Mouse (Mus musculus) cerebellum, adult 11-12 months (tissue): Measurements from ENCODE around the gene Maff.

Experiments
- DNase-seq: peaks from one replicate; pipeline ENCODE4 v3.0.0; 2022

Maff gene

DNA sequence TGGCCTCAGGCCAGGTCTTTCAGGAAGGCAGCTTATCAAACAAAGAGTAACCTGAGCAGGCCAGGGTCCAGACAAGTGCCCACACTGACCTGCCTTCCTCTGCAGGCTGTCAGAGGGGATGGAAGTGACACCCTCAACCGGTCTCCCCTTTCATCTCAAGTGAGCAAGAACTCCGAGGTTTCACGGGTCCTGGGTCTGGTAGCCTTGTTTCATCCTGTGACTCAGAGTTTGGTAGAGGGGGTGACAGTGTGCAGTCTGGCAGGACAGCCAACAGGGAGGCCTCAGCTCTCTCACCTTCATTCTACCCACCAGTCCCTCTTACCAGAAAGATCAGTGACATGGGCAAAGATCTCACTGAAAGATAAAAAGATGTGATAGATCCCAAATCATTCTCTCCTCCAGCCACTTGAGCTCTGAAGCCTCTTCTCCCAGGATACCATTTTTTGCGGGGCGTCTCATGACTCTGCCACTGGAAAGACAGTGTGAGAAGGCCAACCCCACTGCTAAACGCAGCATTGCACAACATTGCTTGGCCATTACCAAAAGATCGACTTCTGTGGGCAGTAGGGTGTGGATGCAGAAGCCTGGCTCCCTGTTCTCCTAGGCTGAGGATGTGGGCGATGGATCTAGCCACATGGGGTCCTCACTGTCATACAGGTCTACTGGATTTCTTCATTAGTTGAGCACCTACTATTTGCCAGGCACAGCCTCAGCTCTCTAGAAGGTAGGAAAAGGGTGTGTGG, at the start of gene Maff:
Maff (plus strand) TSS at position 571 of the 743 bp plus-strand sequence.
- no peak for DNase-seq

DNA sequence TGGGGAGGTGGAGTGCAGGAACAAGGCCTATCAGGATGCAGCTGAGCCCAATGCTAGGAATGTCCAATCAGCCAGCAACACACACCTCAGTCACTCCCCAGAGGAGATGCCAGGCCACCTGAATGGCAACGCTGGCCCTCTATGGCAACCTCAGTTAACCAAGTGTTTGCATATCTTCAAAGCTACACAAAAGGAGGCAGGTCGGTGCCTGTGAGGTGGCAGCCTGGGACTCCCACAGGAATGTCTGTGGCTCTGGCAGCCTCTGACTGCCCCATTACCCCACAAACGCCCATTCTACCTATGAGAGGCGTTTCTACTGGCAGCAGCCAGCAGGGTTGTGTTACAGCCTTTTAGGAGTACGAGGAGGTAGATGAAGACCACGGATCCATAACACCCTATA, 47.9 kb upstream of the Maff start:
- no peak for DNase-seq

GRCm38 (mm10) chr15:79299563-79300155, 46.8 kb upstream of the Maff start:
- no peak for DNase-seq

DNA sequence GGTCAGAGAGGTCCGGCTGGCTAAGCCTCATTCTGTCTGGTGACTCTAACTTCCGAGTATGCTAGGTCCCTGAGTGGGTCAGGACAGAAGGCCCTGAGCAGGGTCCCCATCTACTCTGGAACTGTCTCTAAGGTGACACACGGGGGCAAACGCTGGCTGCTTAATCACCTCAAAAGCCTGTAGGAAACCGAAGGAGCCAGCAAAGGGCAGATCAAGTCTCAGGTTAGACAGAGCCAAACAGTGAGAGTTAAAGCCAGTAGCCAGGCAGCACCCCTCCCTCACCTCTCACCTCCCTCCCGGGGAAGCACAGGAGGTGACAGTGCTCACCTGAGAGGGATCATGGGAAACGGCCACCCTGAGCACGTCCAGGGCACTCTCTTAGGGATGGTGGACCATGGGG, 42.7 kb upstream of the Maff start:
- DNase-seq: no peak

DNA sequence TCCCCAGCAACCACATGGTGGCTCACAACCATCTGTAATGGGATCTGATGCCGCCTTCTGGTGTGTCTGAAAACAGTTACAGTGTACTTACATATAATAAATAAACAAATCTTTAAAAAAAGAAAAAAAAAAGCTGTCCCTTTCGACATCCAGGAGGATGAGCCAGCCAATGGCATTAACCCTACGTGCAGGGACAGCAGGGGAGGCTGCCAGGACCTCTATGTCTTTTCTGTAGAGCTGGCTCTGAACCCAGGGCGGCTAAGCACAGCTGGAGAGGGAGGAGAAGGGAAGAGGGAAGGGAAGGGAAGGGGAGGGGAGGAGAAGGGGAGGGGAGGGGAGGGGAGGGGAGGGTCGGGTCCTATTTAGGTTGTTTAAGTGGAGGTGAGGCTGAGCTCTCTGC, 41.6 kb upstream of the Maff start:
- no peak for DNase-seq

DNA sequence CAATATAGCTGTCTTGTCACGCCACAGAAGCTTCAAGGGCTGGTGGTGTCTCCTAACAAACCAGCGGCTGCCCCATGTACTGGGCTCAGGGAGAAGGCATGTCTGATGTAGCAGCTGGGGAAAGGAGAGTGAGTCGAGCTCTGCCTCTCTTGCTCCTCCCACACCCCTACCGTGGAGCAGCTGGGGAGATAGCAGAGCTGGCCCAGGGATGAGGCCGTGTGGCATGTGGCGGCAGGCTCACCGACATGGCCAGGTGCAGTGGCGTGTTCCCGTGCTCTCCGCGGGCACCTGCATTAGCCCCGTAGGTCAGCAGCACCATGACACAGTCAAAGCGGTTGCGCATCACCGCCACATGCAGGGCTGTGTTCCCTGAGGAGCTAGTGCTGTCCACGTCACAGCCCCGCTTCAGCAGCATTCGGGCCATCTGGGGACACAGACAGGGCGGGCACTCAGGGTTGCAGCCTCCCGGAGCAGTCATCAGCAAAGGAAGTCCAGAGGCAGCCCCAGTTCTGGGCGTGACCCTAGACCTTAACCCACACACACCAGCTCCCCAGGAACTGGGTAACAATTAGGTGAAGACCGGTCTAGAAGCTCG, 40.3 kb upstream of the Maff start:
- DNase-seq: no peak

GRCm38 (mm10) chr15:79307861-79308260, 38.6 kb upstream of the Maff start:
- DNase-seq: no peak

DNA sequence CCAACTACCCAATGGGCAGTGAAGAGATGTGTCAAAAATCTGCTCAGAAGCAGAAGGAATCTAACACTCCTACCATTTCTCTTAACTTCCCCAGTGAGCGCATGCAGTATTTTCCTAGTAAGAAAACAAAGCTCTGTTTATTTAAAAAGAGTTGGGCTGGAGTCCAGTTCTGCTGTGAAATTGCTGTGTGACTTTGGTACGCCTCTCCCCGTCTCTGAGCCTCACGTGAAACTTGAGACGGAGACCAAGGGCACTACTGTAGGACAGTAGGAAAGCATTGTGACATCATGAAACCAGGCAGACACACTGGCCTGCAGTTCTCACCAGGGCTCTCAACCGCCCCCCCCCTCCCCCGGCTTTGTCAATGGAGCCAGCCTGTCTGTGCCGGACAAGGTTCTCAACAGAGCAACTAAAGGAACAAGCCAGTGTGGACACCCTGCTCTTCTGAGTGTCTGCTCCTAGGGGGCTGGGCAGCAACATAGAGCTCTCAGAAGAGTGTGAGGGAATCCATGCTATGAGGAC, 32.5 kb upstream of the Maff start:
- DNase-seq: no peak

GRCm38 (mm10) chr15:79321733-79322190, 24.7 kb upstream of the Maff start:
- DNase-seq: no peak

GRCm38 (mm10) chr15:79322281-79322990, 24.0 kb upstream of the Maff start:
- no peak for DNase-seq

DNA sequence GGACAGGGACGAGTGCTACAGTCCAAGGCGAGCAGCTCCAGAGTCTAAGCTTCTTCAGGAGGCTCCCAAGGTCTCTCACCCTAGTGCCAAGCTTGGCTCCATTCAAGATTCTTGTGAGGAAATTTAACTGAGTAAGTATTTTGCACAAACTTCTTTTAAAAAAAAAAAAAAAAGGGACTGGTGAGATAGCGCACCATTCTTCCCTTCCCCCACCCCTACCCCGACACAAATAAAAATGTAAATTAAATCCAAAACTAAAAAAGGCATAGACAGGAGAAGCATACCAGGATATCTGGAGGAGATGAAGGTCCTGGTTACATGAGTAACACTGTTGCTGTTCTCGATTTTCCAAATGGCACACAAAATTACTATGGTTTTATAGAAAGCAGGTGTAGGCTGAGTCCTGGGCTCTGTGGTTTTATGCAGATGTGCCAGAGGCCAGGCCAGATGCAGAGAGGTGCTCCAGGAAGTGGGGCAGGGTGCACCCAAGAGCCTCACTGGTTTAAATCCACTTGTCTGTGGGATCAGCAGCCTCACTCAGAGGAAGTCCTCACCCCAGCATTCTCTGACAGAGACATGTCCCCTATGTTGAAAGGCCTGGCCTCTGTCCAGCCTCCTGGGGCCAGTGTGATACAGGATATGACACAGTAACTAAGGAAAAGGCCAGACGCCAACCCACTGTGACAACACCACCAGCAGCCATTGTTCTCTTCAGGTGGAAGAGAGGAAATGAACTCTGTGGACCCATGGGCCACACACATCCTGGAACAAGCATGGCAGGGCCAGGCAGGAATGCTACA, 23.2 kb upstream of the Maff start:
- DNase-seq: no peak

GRCm38 (mm10) chr15:79323791-79324155, 22.6 kb upstream of the Maff start:
- DNase-seq: no peak

GRCm38 (mm10) chr15:79324373-79324772, 22.0 kb upstream of the Maff start:
- no peak for DNase-seq

DNA sequence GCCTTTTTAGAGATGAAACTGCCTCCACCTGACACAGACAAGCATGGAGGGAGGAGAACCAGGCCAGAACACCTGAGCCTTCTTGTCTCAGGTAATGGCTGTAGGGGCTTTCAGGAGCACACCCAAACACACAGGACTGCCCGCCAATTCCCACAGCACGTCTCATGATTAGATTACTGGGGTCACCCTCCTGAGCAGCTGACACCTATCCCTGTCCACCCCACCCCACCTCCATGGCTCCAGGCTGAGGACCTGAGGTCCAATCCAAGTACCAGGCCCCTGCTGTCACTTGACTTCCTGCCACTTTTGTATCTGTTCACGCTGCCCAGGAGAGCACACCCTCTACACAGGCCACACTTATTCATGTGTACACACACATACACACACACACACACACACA, 20.7 kb upstream of the Maff start:
- peak; percentile 34 for DNase-seq

- DNase-seq: no peak
These were observed 20.2 kb upstream of the Maff start for GRCm38 (mm10) chr15:79326264-79326663.

- DNase-seq: peak; percentile 65
These were observed 19.2 kb upstream of the Maff start for GRCm38 (mm10) chr15:79326971-79327961.

- peak; percentile 99 for DNase-seq
These were observed 18.1 kb upstream of the Maff start, which contains the start of gene Pla2g6 for GRCm38 (mm10) chr15:79328058-79328938. Pla2g6 (minus strand) TSS chr15:79328390.

GRCm38 (mm10) chr15:79328939-79329275, 17.5 kb upstream of the Maff start:
- peak; percentile 27 for DNase-seq

DNA sequence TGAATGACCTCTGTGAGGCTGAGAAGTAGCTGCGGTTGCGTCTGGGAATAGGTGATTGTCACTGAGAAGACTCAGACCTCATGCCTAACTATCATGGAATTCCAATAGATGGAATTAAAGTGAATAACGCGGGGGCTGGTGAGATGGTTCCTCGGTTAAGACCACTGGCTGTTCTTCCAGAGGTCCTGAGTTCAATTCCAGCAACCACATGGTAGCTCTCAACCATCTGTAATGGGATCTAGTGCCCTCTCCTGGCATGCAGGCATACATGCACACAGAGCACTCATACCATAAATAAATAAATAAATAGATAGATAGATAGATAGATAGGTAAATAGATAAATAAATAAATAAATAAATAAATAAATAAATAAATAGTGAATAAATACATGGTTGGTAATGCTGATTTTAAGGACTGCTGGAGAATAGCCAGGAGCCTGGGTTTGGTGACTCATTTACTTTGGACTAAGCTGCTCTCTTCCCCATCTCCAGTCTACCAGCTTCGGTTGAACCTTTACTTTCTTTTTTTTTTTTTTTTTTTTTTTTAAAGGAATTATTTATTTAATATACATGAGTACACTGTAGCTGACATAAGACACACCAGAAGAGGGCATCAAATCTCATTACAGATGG, 17.0 kb upstream of the Maff start:
- DNase-seq: no peak

DNA sequence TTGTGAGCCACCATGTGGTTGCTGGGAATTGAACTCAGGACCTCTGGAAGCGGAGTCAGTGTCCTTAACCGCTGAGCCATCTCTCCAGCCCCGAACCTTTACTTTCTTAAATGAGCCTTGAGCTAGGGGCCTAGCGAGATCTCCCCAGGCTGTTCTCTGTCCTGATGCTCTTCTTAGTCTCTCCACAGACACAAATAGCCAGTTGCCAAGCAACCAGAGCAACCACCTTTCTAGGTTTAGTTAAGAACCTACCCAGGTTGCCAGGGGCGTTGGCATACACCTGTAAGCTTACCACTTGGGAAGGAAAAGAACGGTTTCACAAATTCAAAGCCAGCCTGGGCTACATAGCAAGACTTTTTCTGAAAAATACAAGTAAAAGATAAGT, 16.4 kb upstream of the Maff start:
- DNase-seq: no peak
